Mouse (Mus musculus): ENCODE data around the gene Akirin2.

GRCm38 (mm10) chr4:34551966-34552365 lies 1.2 kb downstream of the Akirin2 start:
- no peak for TF ChIP-seq POLR2A (IDR thresholded peaks at IDR 0.05; ENCODE audit: low read depth, low read length)
- no peak for TF ChIP-seq CTCF (IDR thresholded peaks at IDR 0.05; ENCODE audit: extremely low read depth, insufficient read length, insufficient replicate concordance, low read depth, low read length)

All from small intestine, adult 2 months (tissue).